Mouse (Mus musculus): ENCODE measurements around the gene Dgkd. TPM values are rescaled to one million over a fixed set of nuclear protein-coding genes. Genes with fewer than 3 reads are reported as not detected.
A peak's percentile ranks its signal among the peaks of the same experiment; 100 is the strongest.
"Not testable (repeated sequence)": the region's sequence is repeated elsewhere in the genome, so short reads cannot be mapped to it uniquely, and the experiment has no call there.

Dgkd gene
- 10 to 100 TPM; 29.5 to 32.7 TPM for total RNA-seq (2021)
- long read RNA-seq, experiment 1, full-length matches to known transcripts, result 4 of 38 reads
- long read RNA-seq, experiment 1, partial matches to known transcripts, result 16 of 38 reads
- long read RNA-seq, experiment 1, other reads (novel, unspliced or antisense), result 18 of 38 reads
- long read RNA-seq, experiment 2, full-length matches to known transcripts, result 5 of 23 reads
- long read RNA-seq, experiment 2, partial matches to known transcripts, result 9 of 23 reads
- long read RNA-seq, experiment 2, other reads (novel, unspliced or antisense), result 9 of 23 reads

DNA sequence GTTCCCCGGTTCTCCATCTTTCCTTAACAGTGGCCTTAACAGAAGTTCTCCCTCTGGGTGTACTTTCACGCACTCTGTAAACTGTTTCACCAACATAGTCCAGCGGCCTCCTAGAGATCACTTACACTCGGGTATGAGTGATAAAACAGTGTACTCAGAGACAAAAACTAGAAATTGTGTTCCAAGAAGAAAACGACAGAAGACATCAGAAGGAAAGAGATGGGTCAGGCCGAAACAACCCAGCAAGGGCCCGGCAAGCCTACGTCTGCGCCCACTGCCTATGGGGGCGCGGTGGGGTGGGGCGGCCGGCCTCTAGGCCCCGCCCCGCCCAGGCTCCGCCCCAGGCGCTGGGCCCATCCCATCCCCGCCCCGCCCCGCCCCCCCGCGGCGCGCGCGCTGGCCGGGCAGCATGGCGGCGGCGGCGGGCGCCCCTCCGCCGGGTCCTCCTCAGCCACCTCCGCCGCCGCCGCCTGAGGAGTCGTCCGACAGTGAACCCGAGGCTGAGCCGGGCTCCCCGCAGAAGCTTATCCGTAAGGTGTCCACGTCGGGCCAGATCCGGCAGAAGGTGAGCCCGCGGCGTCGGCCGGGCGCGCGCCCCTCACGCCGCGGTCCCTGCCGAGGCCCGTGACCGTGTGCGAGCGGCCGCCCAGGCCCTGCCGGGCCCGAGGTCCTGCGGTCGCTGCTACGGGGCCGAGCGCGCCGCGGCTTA, at the start of gene Dgkd:
TSS of gene Dgkd (plus strand) at position 396 of the 709 bp plus-strand sequence.
- DNase-seq, result peak; percentile 57 to 63
- intact Hi-C loops (cut with DNase I), result loop anchor here (5.0 kb wide), 1 partner anchor 49 kb away; no protein-coding TSS in a partner anchor

DNA sequence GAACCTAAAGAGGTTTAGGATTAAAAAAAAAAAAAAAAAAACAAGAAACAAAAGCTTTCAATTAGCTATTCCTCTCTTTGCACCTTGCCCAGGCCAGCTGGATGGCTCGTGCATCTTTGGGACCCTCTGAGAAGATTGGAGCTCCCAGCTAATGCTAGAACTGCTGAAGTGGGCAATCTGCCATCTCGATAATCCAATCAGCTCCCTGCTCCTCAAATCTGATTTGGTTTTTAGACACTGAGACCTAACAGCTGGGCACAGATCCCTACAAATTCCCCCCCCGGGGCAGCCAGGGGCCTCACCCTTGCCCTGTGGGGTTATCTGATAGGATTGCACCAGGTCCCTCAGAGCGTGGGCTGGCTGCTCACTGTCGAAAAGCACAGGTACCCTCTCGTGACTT, 49.5 kb upstream of the Dgkd start, which contains the start of gene Sag:
TSS of gene Sag (plus strand) at position 105 of the 400 bp plus-strand sequence.
- DNase-seq, result no peak
- intact Hi-C loops (cut with DNase I), result no loop called here

DNA sequence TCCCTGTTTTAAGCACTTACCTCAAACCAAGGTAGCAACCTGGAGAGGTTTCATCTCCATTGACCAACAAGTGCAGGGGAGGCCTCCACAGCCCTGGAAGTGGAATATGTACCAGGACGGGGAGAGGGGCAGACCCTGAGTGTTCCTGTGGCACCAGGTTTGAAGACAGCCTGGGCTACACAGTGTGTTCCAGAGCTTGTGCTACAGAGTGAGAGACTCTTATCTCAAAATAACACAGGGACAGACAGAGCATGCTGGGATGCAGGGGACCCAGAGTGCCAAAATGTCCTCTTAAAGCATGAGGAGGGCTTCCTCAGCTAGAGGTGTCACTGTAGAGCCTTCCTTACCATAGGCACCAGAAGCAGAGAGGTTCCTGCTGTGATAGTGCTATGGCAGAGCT, 45.3 kb upstream of the Dgkd start:
- DNase-seq, result no peak
- intact Hi-C loops (cut with DNase I), result no loop called here

DNA sequence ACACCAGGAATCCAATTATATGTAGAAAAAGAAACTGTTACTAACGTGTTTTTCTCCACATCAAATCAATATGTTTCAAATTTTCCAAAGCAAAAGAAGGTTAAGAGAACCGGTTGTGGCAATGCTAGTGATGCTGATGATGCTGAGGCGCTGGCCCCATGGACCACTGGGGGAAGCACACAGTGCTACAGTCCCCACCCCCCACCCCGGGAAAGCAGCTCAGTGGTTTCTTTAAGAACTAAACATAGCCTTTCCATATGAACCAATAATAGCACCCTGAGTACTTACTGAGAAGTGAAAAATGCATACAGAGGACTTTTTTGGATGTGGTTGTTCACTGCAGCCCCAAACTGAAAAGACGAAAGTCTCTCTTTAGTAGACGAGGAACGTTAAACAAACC, 41.7 kb upstream of the Dgkd start:
- no peak for DNase-seq
- intact Hi-C loops (cut with DNase I), result no loop called here

DNA sequence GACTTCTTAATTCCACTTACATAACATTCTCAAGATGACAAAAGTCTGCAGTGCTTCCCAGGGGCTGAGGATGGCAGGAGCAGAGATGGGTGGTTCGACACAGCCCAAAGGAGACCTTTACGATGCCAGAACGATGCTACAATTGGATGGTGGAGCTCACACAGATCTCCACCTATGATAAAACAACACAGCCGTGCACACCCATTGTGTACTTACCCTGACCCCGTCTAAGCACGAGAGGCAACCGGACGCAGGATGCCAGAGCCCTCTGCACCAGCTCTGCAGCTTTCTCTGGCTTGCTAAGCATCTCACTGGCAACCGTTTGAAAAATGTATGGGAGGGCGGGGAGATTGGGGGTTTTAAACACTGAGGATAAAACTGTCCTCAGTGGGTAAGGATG, 41.0 kb upstream of the Dgkd start:
- intact Hi-C loops (cut with DNase I), result no loop called here

DNA sequence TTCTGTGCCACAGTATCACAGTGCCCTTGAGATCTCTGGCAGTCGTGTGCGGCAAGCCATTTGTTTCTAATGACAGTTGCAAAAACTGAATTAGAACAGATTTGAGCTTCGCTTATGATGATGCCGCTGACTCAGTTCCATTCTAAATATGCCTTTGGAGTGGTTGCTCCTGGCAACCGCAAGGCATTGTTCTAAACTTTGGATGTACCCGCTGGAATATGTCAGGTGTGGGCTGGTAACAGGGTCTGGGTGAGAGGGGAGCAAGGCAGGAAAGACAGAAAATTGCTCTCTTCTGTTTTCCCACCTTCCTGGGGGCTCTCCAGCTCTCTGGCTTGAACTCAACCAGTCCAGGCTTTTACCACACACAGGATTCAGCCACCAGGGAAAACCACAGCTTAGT, 39.9 kb upstream of the Dgkd start:
- intact Hi-C loops (cut with DNase I), result no loop called here
- DNase-seq, result no peak

More for the DNA sequence above, 41.0 kb upstream of the Dgkd start:
- DNase-seq, result no peak

DNA sequence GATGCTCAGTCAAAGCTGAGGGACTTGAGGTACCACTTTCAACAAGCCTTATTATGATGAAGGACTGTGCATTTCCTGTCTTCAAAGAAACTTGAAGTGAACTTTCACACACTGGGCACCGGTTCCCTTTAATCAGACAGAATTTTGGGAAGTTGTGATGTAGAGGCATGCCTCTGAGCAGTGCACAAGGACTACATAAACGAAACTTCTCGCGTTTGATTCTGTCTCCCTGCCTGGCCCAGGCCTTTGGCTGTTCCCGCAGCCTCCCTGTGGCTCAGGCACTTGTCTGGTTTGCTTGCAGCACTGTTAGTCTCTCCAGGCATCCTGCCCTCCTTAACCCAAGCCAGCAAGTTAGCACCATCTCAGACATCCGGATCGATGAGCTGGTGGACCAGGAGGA, 39.4 kb upstream of the Dgkd start:
- DNase-seq, result no peak
- intact Hi-C loops (cut with DNase I), result no loop called here

DNA sequence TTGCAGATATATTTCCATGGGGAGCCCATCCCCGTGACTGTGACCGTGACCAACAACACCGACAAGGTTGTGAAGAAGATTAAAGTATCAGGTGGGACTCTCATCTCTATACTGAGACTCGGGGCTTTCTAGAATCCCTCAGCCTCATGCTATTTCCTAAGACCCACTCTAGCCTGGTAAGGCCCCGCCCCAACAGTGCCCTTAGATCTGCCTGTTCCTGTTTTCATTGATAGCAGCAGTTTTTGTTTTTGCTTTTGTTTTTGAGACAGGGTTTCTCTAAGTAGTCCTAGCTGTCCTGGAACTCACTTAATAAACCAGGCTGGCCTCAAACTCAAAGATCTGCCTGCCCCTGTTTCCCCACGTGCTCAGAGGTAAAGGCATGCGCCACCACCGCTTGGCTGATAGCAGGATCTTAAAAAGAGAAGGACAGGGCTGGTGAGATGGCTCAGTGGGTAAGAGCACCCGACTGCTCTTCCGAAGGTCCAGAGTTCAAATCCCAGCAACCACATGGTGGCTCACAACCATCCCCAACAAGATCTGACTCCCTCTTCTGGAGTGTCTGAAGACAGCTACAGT, 28.6 kb upstream of the Dgkd start:
- DNase-seq, result no peak
- intact Hi-C loops (cut with DNase I), result no loop called here

DNA sequence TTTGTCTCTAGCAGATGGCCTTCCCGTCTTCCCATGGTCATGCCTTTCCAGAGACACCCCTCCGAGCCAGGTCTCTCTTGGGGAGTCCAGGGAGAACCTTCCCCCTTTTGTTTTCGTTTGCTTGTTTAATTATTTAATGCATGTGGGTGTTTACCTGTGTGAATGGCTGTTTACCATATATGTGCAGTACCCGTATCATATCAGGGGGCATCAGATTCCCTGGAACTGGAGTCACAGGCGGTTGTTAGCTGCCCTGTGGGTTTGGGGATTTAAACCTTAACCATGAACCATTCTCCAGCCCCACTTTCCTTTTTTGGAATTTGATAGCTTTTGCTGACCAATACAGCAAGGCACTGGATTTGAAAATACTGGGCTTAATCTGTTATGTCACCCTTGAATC, 27.8 kb upstream of the Dgkd start:
- DNase-seq, result no peak
- intact Hi-C loops (cut with DNase I), result no loop called here

DNA sequence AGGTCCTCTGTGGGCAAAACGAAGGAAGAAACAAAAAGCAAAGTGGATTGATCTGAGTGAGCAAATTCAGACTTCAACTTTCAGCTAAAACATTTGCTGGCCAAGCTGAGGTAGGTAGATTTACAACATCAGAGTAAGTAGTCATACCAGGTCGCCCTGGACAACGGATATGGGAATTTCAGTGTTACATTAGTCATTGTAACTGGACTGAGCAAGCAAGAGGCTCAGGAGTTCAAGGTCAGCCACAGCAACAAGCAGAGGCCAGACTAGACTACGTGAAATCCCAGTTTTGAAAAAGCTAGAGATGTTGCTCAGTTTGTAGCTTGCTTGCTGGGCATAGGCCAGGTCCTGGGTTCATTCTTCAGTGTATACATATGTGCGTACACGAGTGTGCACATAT, 27.1 kb upstream of the Dgkd start:
- intact Hi-C loops (cut with DNase I), result no loop called here
- DNase-seq, result no peak

DNA sequence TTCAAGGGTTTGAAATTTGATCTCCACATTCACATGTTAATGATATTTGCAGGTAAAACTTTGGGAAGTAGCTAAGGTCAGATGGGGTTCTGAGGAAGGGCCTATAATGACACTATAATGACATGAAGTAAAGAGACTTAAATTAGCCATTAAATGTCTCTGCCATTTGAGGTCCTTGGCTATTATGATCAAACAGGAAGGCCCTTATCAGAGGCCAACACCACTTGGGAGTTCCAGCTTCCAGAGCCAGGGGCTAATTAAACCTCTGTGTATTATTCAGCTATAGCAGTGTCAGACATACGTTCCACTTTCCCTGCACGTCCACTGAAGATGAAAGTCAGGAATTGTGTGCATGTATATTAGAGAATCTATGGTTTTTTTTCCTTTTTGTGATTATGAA, 26.6 kb upstream of the Dgkd start:
- no peak for DNase-seq
- intact Hi-C loops (cut with DNase I), result no loop called here

DNA sequence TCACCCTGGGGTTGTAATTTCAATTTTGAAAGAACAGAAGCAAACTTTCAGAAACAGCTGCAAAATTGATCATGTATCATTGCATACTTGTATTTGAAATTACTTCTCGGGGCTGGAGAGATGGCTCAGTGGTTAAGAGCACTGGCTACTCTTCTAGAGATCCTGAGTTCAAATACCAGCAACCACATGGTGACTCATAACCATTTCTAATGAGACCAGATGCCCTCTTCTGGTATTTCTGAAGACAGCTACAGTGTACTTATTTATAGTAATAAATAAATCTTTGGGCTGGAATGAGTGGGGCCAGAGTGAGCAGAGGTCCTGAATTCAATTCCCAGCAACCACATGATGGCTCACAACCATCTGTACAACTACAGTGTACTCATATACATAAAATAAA, 25.6 kb upstream of the Dgkd start:
- DNase-seq; intact Hi-C loops (cut with DNase I): not testable (repeated sequence)

DNA sequence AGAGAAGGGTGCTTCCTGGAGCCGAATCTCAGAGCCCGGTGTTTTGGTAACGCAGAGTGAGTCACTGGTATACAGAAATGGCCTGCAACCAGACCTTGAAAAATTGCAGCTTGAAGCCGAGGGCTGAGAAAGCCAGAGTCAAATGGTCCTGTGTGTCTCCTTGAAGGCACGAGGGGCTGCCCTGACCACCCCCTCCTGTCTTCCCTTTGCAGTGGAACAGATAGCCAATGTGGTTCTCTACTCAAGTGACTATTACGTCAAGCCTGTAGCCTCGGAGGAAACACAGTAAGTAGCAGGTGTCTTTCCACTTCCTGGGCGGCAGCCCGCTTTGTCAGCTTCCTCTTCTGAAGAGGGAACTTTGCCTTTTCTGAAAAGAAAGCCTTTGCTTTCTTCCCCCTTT, 24.9 kb upstream of the Dgkd start:
- intact Hi-C loops (cut with DNase I), result no loop called here
- no peak for DNase-seq

DNA sequence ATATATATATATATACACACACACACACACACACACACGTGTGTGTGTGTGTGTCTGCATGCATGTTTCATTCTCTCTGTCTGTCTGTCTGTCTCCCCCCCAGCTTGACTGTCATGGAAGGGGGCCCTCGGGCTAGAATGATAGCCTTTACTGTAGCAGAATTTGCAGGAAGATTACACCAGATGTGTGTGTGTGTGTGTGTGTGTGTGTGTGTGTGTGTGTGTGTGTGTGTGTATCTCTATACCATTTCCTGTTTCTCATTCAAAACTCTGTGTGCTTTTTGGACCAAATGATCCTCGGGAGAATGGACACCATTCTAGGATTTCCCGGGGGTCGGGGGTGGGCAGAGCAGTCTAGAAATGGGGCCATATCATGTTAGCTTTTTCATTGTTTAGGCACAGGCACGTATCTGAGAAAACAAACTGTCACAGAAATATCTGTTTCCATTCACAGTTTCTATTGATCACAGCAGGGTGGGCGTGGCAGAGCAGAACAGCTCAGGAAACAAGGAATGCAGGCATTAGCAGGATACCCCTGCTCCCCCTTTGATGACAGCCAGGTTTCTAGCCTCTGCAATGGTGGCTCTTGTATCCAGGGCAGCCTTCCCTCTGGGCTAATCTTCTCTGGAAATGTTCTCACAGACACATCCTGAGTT, 24.0 kb upstream of the Dgkd start:
- DNase-seq, result no peak
- intact Hi-C loops (cut with DNase I), result no loop called here

DNA sequence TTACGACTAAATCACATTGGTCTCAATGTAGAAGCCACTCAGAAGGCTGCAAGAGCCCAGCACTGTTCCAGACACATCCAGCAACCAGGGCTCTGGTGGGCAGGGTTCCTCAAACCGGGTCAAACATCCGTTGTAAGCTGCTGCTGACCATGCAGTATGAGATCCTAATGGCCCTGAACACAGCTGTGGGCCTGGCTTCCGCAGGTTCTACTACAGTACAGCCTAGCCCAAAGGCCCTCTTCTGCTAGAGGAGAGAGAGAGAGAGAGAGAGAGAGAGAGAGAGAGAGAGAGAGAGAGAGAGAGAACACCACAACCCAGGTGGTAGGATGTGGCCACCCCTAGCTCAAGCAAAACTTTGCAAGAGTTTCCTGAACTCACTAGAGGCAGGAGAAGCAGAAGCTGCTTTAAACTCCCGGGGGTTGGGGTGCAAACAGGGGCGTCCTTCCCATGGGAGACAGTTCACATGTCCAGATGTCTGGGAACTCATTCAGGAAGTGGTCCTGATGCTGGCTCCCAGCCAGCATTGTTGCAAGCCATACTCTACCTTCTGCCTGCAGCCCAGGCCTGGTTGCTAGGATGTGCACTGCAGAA, 23.4 kb upstream of the Dgkd start:
- intact Hi-C loops (cut with DNase I), result no loop called here
- DNase-seq, result no peak

DNA sequence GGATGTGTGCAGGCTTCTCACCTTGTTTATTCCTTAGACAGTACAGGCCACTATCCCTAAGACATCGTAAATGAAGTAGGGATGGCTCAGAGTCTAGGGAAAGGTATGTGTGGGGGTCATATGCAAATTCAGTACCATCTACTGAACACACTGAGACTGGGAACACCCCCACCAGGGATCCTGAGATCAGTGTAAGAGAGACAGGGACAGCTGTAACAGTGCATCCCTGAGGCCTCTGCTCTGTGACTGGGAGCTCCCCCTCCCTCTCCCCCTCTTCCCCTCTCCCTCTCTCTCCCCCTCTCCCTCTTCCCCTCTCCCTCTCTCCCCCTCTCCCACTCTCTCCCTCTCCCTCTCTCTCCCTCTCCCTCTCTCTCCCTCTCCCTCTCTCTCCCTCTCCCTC, 16.6 kb upstream of the Dgkd start:
- intact Hi-C loops (cut with DNase I), result no loop called here
- DNase-seq, result no peak

DNA sequence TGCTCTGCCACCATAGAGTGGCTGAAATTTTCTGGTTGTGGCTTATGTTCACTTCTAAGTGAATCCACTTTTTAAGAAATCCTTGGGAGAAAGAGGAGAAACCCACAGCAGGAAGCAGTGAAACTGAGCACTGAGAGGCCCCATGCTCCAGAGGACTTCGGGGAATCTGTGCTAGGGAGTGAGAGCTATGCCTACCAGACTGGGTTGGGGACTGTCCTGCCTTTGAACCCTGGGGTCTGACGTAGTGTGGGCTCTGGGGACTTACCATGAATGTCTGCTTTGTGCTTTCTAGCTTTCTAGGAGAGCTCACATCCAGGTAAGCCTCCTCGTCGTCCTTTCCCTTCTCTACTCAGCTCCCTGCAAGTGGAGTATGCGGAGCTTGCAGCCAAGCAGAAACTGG, 16.1 kb upstream of the Dgkd start:
- intact Hi-C loops (cut with DNase I), result no loop called here
- no peak for DNase-seq

DNA sequence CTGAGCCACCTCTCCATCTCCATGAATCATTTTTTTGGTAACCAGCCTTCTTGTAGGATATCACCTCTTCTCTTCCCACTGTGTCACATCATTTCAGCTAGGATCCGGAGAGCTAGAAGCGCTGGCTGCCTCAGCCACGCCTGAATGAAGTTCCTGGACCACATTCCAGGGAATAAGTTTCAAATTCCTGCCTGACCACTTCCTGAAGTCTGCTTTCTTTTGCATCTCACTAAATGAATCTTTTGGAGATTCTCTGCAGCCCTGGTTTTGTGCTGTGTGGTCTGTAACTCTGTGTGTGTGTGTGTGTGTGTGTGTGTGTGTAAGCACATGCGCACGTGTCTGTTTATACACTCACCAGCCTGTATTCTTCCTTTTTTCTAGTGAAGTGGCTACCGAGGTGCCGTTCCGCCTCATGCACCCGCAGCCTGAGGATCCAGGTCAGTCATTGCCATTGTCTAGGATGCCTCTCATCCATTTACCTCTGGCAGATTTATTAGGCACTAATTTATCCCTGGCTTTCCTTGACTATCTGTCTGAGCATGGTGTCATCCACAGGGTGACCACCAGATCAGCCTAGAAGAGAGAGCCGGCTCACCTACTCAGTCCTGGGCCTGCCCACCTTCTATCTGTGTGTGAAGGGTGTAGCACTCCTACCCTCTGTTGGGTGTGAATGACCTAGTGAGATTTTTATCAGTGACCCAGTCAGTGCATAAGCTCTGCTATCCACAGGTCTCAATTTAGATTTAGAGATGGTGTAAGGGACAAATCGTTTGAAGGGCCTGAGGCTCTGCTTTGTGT, 12.5 kb upstream of the Dgkd start:
- DNase-seq, result no peak
- intact Hi-C loops (cut with DNase I), result no loop called here

DNA sequence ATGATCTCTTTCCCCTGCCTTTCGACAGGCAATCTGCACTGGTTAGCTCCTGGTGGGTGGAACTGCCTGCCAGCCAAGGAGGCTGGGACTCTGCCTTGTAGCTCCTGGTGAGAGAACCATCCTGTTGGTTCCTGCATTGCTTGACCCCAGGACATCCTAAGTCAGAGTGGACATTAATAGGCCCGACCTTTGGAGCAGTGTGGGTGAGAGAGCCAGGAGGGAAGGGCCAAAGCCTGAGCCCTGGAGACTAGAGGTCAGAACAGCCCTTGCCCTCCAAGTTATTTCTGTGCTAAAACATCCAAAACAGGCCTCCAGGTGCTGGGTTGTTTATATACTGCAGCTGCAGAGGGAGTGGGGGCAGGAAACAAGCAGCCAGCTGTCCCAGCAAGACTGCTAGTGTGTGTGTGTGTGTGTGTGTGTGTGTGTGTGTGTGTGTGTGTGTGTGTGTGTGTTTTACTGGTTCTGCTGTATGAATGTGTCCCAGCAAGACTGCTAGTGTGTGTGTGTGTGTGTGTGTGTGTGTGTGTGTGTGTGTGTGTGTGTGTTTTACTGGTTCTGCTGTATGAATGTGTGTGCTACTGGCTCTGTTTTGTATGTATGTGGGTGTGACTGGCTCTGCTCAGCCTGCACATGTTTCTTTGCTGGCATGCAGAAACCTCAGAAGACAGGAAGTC, 6.1 kb upstream of the Dgkd start:
- intact Hi-C loops (cut with DNase I), result loop anchor here (5.0 kb wide), 1 partner anchor 50 kb away; no protein-coding TSS in a partner anchor
- DNase-seq, result peak; percentile 33 to 41

All from gastrocnemius, postnatal 36 days (tissue).